Mouse (Mus musculus): ENCODE measurements around the gene 2310046K23Rik.

DNA sequence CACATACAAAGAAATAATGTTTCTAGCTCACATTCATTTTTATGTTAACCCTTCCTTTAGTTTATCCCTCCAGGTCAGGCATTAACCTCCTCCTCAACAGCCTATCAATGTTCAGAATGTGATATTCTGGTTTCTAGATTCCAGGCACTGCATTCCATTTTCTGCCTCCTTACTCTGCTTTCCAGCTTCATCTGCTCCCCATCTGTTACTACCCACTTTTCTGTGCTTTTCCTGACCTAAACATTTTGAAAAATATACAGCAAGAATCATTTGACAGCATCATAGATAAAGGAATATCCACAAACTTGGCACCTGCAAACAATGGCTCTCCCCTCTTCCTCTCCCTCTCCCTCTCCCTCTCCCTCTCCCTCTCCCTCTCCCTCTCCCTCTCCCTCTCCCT is 30.8 kb downstream of the 2310046K23Rik start:
- TF ChIP-seq TAL1 (IDR thresholded peaks at IDR 0.05; ENCODE audit: low read length) (no peak), GATA1 (IDR thresholded peaks at IDR 0.05; ENCODE audit: low read length) (no peak)
